In the genomic region with DNA sequence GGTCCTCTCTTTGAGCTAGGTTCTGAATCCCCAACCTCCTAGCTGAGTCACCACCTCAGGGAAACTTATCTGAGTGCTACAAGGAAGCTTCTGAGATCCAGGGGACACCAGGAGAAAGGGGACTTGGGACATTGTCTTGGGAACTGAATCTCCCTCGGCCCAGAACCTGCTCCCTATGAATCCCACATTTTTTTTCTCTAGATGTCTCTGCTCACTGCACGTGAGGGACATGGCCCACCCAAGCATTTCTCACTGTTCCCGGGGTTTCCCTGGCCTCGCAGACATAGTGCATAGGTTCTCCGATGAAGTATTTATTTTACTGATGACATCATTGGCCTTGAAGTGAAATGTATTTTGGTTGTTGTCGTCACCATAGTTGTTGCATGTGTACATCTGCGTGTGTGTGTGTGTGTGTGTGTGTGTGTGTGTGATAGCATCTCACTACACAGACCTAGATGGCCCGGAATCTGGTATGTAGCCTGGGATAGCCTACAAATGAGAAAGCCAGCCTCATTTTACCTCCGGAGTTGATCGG, we compare ENCODE assay signal across 19 mouse cellular contexts. TPM values are rescaled to one million over a fixed set of nuclear protein-coding genes. Genes with fewer than 3 reads are reported as not detected.
DNase-seq lines count a peak whose midpoint lies in the region; ATAC-seq lines count a peak whose summit lies in the region.
"Had no signal": no experiment of that assay in that cellular context is flagged by ENCODE, and none has a peak within 500 bp of the region (broad histone marks: within the 10 kb centered on the region; RNA-seq: fewer than 3 reads in every experiment).

No protein-coding gene starts in this region.

- H3K9ac ChIP-seq in forebrain, embryonic 16.5 days (replicated peaks; ENCODE audit: low read depth, low read length) = no peak overlapping the region
- no peak overlapping the region for H3K9ac ChIP-seq in hindbrain, embryonic 14.5 days
- H3K9ac ChIP-seq in hindbrain, embryonic 13.5 days = no peak overlapping the region

- WGBS in forebrain, embryonic 10.5 days = 90% methylated on average over 10 of the region's 10 CpGs
- WGBS in forebrain, embryonic 16.5 days = 87% methylated on average over 10 of the region's 10 CpGs
- 88% methylated on average over 10 of the region's 10 CpGs for whole genome bisulfite sequencing in hindbrain, embryonic 14.5 days
- 90% methylated on average over 10 of the region's 10 CpGs for WGBS in hindbrain, embryonic 13.5 days

- peaks cover 100% of the 10 kb centered on the region for H3K4me1 ChIP-seq in forebrain, embryonic 10.5 days
- peaks cover 81% of the 10 kb centered on the region for H3K4me1 ChIP-seq in forebrain, embryonic 16.5 days (replicated peaks; ENCODE audit: control insufficient read depth, insufficient read depth, low read length)
- H3K4me1 ChIP-seq in hindbrain, embryonic 14.5 days (replicated peaks; ENCODE audit: control insufficient read depth, insufficient read depth, low read length) = peaks cover 79% of the 10 kb centered on the region
- H3K4me1 ChIP-seq in hindbrain, embryonic 13.5 days (replicated peaks) = peaks cover 91% of the 10 kb centered on the region

- peaks cover 14% of the 10 kb centered on the region for H3K27me3 ChIP-seq in forebrain, embryonic 10.5 days (ENCODE audit: poor library complexity, severe bottlenecking)
- H3K27me3 ChIP-seq in forebrain, embryonic 16.5 days (replicated peaks; ENCODE audit: control insufficient read depth, insufficient read depth, low read length) = no peaks in the 10 kb centered on the region
- no peaks in the 10 kb centered on the region for H3K27me3 ChIP-seq in hindbrain, embryonic 14.5 days (ENCODE audit: control insufficient read depth, insufficient read depth, low read length)
- H3K27me3 ChIP-seq in hindbrain, embryonic 13.5 days = no peaks in the 10 kb centered on the region

- no peak overlapping the region for H3K4me2 ChIP-seq in forebrain, embryonic 16.5 days (ENCODE audit: low read length)
- no peak overlapping the region for H3K4me2 ChIP-seq in hindbrain, embryonic 14.5 days (replicated peaks)
- no peak overlapping the region for H3K4me2 ChIP-seq in hindbrain, embryonic 13.5 days

- intact Hi-C loops in left cerebral cortex, postnatal 14 days (cut with DNase I) = no loop called here

- ATAC-seq in forebrain, embryonic 16.5 days = no peak
- ATAC-seq in hindbrain, embryonic 14.5 days (ENCODE audit: low FRiP score) = no peak
- ATAC-seq in hindbrain, embryonic 13.5 days (ENCODE audit: low FRiP score) = no peak
- ATAC-seq: midbrain, embryonic 16.5 days had no signal

- H3K27ac ChIP-seq in forebrain, embryonic 10.5 days = 0 out of 2 replicates have a peak overlapping the region, but pooled peaks have one; percentile 82
- no peak overlapping the region for H3K27ac ChIP-seq in forebrain, embryonic 16.5 days (ENCODE audit: low read length)
- H3K27ac ChIP-seq in hindbrain, embryonic 14.5 days = 0 out of 2 replicates have a peak overlapping the region, but pooled peaks have one; percentile 66
- no peak overlapping the region for H3K27ac ChIP-seq in hindbrain, embryonic 13.5 days

- no peaks in the 10 kb centered on the region for H3K9me3 ChIP-seq in forebrain, embryonic 10.5 days
- no peaks in the 10 kb centered on the region for H3K9me3 ChIP-seq in forebrain, embryonic 16.5 days (ENCODE audit: control insufficient read depth, low read length)
- no peaks in the 10 kb centered on the region for H3K9me3 ChIP-seq in hindbrain, embryonic 14.5 days (ENCODE audit: control insufficient read depth, low read length)
- no peaks in the 10 kb centered on the region for H3K9me3 ChIP-seq in hindbrain, embryonic 13.5 days

- peaks cover 11% of the 10 kb centered on the region for H3K36me3 ChIP-seq in forebrain, embryonic 10.5 days (replicated peaks)
- H3K36me3 ChIP-seq in forebrain, embryonic 16.5 days (ENCODE audit: control insufficient read depth, insufficient read depth) = no peaks in the 10 kb centered on the region
- H3K36me3 ChIP-seq in hindbrain, embryonic 14.5 days (replicated peaks; ENCODE audit: control insufficient read depth, insufficient read depth) = peaks cover 2% of the 10 kb centered on the region; the same call in 1 of the 2 replicates
- no peaks in the 10 kb centered on the region for H3K36me3 ChIP-seq in hindbrain, embryonic 13.5 days

- no peak for DNase-seq in forebrain, embryonic 10.5 days (ENCODE audit: extremely low spot score, low spot score)
- no peak for DNase-seq in hindbrain, embryonic 14.5 days (ENCODE audit: low spot score)
- peak; percentile 36 for DNase-seq in testis, postnatal 10 days (ENCODE audit: low spot score)
- no peak for DNase-seq in testis, postnatal 14 days (ENCODE audit: low spot score)
- no peak for DNase-seq in left cerebral cortex, postnatal 14 days (ENCODE audit: low spot score in 2 of 2)
- no peak for DNase-seq in right cerebral cortex, adult 2 months (ENCODE audit: low spot score in 2 of 2)
- DNase-seq: B cell, adult 2 months; right cerebral cortex, postnatal 4 days; thymus, postnatal 25 days had no signal

- H3K4me3 ChIP-seq in forebrain, embryonic 10.5 days = no peak overlapping the region
- H3K4me3 ChIP-seq in forebrain, embryonic 16.5 days (replicated peaks; ENCODE audit: low read length) = no peak overlapping the region
- no peak overlapping the region for H3K4me3 ChIP-seq in hindbrain, embryonic 14.5 days (replicated peaks; ENCODE audit: low read length)
- H3K4me3 ChIP-seq in hindbrain, embryonic 13.5 days = no peak overlapping the region

RNA-seq across cellular contexts. Expression of a gene that starts 13.3 kb away (rescaled TPM):
- polyA plus RNA-seq in forebrain, embryonic 10.5 days (2016; fragmentation: Nextera tagmentation; extraction: Ambion mirVana) = 3.9 and 5.0 TPM in 2 replicates
- 13.8 and 15.0 TPM in 2 replicates for polyA plus RNA-seq in forebrain, embryonic 16.5 days (2015; fragmentation: Nextera tagmentation; extraction: Ambion mirVana)
- 11.6 and 13.5 TPM in 2 replicates for polyA plus RNA-seq in hindbrain, embryonic 14.5 days (2014; fragmentation: Nextera tagmentation; extraction: Ambion mirVana)
- 8.6 TPM in 2 replicates for polyA plus RNA-seq in hindbrain, embryonic 13.5 days (2015; fragmentation: Nextera tagmentation; extraction: Ambion mirVana)
- total RNA-seq in left cerebral cortex, postnatal 14 days (2021) = 10 to 100 TPM; 76.2 to 84.8 TPM

RNA-seq across cellular contexts. Expression of a gene that starts 41.1 kb away (rescaled TPM):
- polyA plus RNA-seq in forebrain, embryonic 10.5 days (2016; fragmentation: Nextera tagmentation; extraction: Ambion mirVana) = not detected in 2 replicates
- not detected in 2 replicates for polyA plus RNA-seq in forebrain, embryonic 16.5 days (2015; fragmentation: Nextera tagmentation; extraction: Ambion mirVana)
- not detected in 2 replicates for polyA plus RNA-seq in hindbrain, embryonic 14.5 days (2014; fragmentation: Nextera tagmentation; extraction: Ambion mirVana)
- polyA plus RNA-seq in hindbrain, embryonic 13.5 days (2015; fragmentation: Nextera tagmentation; extraction: Ambion mirVana) = not detected in 2 replicates
- total RNA-seq in left cerebral cortex, postnatal 14 days (2021) = not detected
- total RNA-seq: adrenal gland, postnatal 36 days; layer of hippocampus, postnatal 25 days; neutrophil, adult 5-6 weeks had no signal
- polyA plus RNA-seq: liver, embryonic 16.5 days; midbrain, embryonic 16.5 days had no signal

RNA-seq across cellular contexts. Expression of a gene that starts 54.9 kb away (rescaled TPM):
- polyA plus RNA-seq in forebrain, embryonic 10.5 days (2016; fragmentation: Nextera tagmentation; extraction: Ambion mirVana) = not detected in 2 replicates
- polyA plus RNA-seq in forebrain, embryonic 16.5 days (2015; fragmentation: Nextera tagmentation; extraction: Ambion mirVana) = not detected in 2 replicates
- not detected in 2 replicates for polyA plus RNA-seq in hindbrain, embryonic 14.5 days (2014; fragmentation: Nextera tagmentation; extraction: Ambion mirVana)
- not detected in 2 replicates for polyA plus RNA-seq in hindbrain, embryonic 13.5 days (2015; fragmentation: Nextera tagmentation; extraction: Ambion mirVana)
- total RNA-seq in left cerebral cortex, postnatal 14 days (2021) = not detected
- total RNA-seq: adrenal gland, postnatal 36 days; gastrocnemius, adult 18-20 months; layer of hippocampus, postnatal 25 days; neutrophil, adult 5-6 weeks had no signal
- polyA plus RNA-seq: cerebellum, adult 2 months; kidney, embryonic 14.5 days; liver, embryonic 16.5 days; midbrain, embryonic 16.5 days had no signal

Comparison
In these comparisons a context has a peak if more than half of its experiments do, and no peak if none do; other contexts are left out.
1. H3K27ac ChIP-seq: peak in forebrain, embryonic 10.5 days (single experiment) and hindbrain, embryonic 14.5 days (single experiment); none in forebrain, embryonic 16.5 days (single experiment) and hindbrain, embryonic 13.5 days (single experiment).